Mouse (Mus musculus) bone marrow, adult 2 months (tissue): ENCODE results near the gene Cyp2f2.

Experiments
- CTCF ChIP-seq: fragments of 200-500 bp; IDR thresholded peaks from 2 replicates; pipeline ENCODE4 v1.5.1; 2011; ENCODE audit warnings: low read length, control low read depth; ENCODE audit not compliant: control insufficient read depth, insufficient read depth
- POLR2A ChIP-seq: fragments of 200-500 bp; IDR thresholded peaks from 2 replicates; pipeline ENCODE4 v1.6.1; 2011; ENCODE audit warnings: low read depth, mild to moderate bottlenecking, control low read depth, low read length, borderline replicate concordance; ENCODE audit not compliant: control insufficient read depth

DNA sequence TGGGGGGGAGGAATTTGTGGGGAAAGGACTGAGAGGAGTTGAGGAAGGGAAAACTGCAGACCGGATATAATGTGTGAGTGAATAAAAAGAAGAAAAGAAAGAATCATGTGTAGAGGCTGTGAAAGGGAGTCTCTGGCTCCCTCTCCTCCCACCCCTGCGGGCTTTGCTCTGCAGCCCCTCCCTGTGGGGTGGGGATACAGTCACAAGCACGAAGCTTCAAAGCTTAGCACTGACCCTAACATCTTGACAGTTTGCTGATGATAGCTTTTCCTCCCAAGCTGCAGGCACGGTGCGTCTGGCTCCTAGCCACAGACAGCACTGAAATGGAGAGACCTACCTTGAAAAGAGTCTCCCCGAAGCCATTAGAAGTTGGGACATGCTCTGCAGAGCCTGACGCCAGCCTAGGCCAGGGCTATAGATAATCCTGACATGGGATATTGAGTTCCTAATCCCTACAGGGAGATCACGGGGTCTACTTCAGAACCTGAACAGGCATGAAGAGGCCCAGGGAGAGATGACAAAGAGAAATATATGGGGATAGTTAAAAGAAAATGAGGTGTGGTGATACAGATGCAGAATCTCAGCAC is 16.8 kb downstream of the Cyp2f2 start:
- TF ChIP-seq POLR2A (no peak), CTCF (no peak)
